Mouse (Mus musculus): ENCODE data around the gene 1700020D05Rik.

- TF ChIP-seq CTCF (IDR thresholded peaks at IDR 0.05) (no peak), POLR2A (IDR thresholded peaks at IDR 0.05; ENCODE audit: insufficient read depth, low read depth, low read length) (no peak)
Observed at GRCm38 (mm10) chr19:5474281-5475068, 29.1 kb downstream of the 1700020D05Rik start.

Measured in heart, adult 2 months (tissue).